Mouse (Mus musculus) B cell, adult 67 days (primary cell): Measurements from ENCODE around the gene Ifnl3. TPM values are rescaled to one million over a fixed set of nuclear protein-coding genes. Genes with fewer than 3 reads are reported as not detected.

Experiments
- total RNA-seq, 2 experiments: library from RNA; stranded (reverse); gene quantifications; 4 replicates each; pipeline ENCODE4 v1.2.4; 2023

Ifnl3 gene
- total RNA-seq = not detected

DNA sequence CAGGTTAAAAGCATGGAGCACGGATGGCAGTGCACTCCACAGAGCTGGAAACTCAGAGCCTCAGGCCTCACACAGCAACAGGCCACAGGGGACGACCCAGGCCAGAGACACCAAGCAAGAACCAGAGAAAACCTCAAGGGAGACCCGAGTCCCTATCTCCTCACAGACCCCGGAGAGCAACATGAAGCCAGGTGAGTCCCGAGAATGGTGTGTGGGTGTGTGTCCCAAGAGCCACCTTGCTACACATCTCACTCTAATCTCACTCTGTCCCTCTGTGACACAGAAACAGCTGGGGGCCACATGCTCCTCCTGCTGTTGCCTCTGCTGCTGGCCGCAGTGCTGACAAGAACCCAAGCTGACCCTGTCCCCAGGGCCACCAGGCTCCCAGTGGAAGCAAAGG lies at the start of gene Ifnl3:
Gene Ifnl3, plus strand, starts transcription at position 301 of the 400 bp plus-strand sequence.

DNA sequence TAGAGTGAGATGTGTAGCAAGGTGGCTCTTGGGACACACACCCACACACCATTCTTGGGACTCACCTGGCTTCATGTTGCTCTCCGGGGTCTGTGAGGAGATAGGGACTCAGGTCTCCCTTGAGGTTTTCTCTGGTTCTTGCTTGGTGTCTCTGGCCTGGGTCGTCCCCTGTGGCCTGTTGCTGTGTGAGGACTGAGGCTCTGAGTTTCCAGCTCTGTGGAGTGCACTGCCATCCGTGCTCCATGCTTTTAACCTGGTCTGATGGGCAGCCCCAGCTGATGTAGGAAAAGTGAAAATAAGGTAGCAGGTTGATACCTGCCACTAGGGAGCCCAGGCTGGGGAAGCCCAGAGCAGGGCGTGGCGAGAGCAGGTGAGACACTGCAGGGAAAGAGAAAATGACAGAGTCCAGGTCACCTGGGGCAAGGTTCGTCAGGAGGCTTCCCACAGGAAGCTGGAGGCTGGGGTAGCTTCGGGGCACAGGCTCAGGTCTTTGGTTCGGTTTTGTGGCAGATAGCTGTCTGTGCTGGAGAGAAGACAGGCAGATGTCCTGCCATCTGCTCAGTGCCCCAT lies 12.1 kb upstream of the Ifnl3 start, which contains the start of gene Ifnl2:
Gene Ifnl2, minus strand, starts transcription at position 51 of the 570 bp plus-strand sequence.

DNA sequence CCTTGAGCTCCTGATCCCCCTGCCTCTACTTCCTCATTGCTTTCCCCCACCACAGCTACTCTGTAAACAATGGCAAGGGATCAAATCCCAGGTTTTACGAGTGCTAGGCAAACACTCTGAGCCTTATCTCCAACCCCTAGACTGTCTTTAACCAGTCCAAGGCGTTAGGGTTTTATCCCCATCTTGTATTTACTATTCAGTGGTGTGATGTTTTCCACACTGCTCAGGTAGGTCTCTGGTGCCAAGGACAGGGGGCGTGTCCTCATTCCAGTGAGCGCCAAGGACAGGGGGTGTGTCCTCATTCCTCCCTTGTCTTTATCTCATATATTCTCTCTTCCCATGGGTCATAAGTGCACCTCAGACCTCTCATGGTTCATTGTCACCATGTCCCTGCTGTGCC lies 17.9 kb downstream of the Ifnl3 start, which contains the start of gene Sycn:
Gene Sycn, plus strand, starts transcription at position 360 of the 400 bp plus-strand sequence.

DNA sequence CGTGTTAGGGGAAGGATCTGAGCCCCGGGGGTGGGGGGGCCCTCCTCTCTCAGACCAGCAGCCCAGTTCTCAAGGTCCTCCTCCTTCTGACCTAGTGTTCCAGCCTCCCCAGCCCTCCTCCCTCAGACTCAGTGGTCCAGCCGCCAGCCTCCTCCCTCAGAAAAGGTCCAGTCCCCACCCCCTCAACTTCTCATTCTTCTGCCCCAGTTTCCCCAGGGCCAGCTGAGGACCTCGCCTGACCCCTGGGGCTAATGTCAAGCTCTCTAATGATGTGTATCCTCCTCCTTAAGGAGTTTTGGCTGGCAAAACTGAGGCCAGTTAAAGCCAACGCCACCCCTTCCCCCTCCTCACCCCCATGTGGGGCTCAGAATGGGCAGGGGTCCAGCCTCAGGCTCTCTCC lies 24.5 kb downstream of the Ifnl3 start, which contains the start of gene Nccrp1:
Gene Nccrp1, minus strand, starts transcription at position 101 of the 400 bp plus-strand sequence.

Other genes with a start within 250 kb of the Ifnl3 start
- 1 to 10 TPM; 5.0 to 5.8 TPM for gene Eid2b, start 245.1 kb upstream of the Ifnl3 start, total RNA-seq
- not detected for gene Selenov, start 231.7 kb upstream of the Ifnl3 start, total RNA-seq
- not detected for gene Dll3, start 220.6 kb upstream of the Ifnl3 start, total RNA-seq
- gene Timm50, start 210.8 kb upstream of the Ifnl3 start, total RNA-seq = 10 to 100 TPM; 39.8 to 42.4 TPM
- 100 to 1,000 TPM; 154 to 178 TPM for gene Supt5, start 184.1 kb upstream of the Ifnl3 start, total RNA-seq
- 1,000 to 10,000 TPM; 3,040 to 3,128 TPM for gene Rps16, start 172.2 kb upstream of the Ifnl3 start, total RNA-seq
- 100 to 1,000 TPM; 148 to 160 TPM for gene Plekhg2, start 150.2 kb upstream of the Ifnl3 start, total RNA-seq
- 100 to 1,000 TPM; 693 to 924 TPM for gene Zfp36, start 142.6 kb upstream of the Ifnl3 start, total RNA-seq
- 10 to 100 TPM; 18.5 to 21.6 TPM for gene Med29, start 130.1 kb upstream of the Ifnl3 start, total RNA-seq
- 100 to 1,000 TPM; 138 to 180 TPM for gene Paf1, start 129.9 kb upstream of the Ifnl3 start, total RNA-seq
- gene Gmfg, start 85.4 kb upstream of the Ifnl3 start, total RNA-seq = 100 to 1,000 TPM; 259 to 266 TPM
- gene Lrfn1, start 70.9 kb upstream of the Ifnl3 start, total RNA-seq = 1 to 10 TPM; 2.0 to 2.5 TPM
- gene Ifnl2, start 12.4 kb upstream of the Ifnl3 start, total RNA-seq = not detected
- not detected for gene Sycn, start 18.0 kb downstream of the Ifnl3 start, total RNA-seq
- not detected for gene Nccrp1, start 24.4 kb downstream of the Ifnl3 start, total RNA-seq
- gene Samd4b, start 75.3 kb downstream of the Ifnl3 start, total RNA-seq = 10 to 100 TPM; 47.2 to 57.8 TPM
- 10 to 100 TPM; 14.4 to 15.6 TPM for gene Pak4, start 75.3 kb downstream of the Ifnl3 start, total RNA-seq
- gene Acp7, start 108.5 kb downstream of the Ifnl3 start, total RNA-seq = not detected
- not detected for gene Fbxo27, start 170.0 kb downstream of the Ifnl3 start, total RNA-seq
- 1 to 10 TPM; 1.5 to 2.5 TPM for gene Fbxo17, start 194.0 kb downstream of the Ifnl3 start, total RNA-seq
- 10 to 100 TPM; 19.5 to 24.8 TPM for gene Mrps12, start 219.0 kb downstream of the Ifnl3 start, total RNA-seq
- gene Sars2, start 219.2 kb downstream of the Ifnl3 start, total RNA-seq = 10 to 100 TPM; 17.5 to 19.0 TPM
- not detected for gene Ccer2, start 233.3 kb downstream of the Ifnl3 start, total RNA-seq
- gene Sirt2, start 243.9 kb downstream of the Ifnl3 start, total RNA-seq = 10 to 100 TPM; 75.3 to 81.8 TPM
- gene Nfkbib, start 244.7 kb downstream of the Ifnl3 start, total RNA-seq = 10 to 100 TPM; 70.4 to 78.1 TPM